ENCODE assay signal across 12 mouse cellular contexts in the genomic region with DNA sequence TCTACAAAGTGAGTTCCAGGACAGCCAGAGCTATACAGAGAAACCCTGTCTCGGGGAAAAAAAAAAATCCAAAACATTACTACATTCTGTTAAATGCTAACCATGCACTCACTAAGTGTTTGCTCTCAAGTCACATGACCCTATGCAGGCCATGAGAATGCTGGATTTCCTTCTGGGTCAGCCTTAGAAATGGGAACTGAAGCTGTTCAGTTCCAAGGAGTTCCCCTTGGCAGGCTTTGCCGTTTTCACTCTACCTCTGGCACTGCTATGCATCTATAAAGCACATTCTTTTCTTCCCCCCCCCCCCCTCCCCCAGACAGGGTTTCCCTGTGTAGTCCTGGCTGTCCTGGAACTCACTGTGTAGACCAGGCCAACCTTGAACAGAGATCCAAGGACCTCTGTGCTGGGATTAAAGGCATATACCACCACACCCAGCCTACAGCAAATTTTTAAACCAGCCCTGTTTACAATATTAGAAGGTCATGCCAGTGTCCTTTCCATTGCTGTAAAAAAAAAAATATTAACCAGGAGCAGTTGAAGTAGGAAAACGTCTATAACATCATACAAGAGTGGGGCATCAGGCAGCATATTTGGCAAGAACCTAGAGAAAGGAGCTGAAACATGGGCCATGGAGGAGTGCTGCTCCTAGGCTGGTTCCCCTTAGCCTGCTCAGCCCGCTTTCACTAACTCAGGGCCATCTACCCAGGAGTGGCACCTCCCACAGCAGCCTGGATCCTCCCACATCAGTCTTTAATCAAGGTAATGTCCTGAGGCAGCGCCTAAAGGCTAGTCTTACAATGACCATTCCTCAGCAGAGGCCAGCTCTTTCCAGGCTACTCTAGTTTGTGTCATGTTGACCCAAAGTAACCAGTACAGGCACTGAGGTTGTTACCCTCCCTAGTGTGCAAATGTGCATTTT. TPM values are rescaled to one million over a fixed set of nuclear protein-coding genes. Genes with fewer than 3 reads are reported as not detected.
DNase-seq lines count a peak whose midpoint lies in the region; ATAC-seq and TF ChIP-seq lines count a peak whose summit lies in the region.
"Had no signal": no experiment of that assay in that cellular context is flagged by ENCODE, and none has a peak within 500 bp of the region (broad histone marks: within the 10 kb centered on the region; RNA-seq: fewer than 3 reads in every experiment).

No protein-coding gene starts in this region.

- TF ChIP-seq EP300 in liver, postnatal 0 days (IDR thresholded peaks at IDR 0.05; ENCODE audit: low read depth) = no peak

- no peak overlapping the region for H3K4me3 ChIP-seq in kidney, embryonic 14.5 days (ENCODE audit: low read length)
- no peak overlapping the region for H3K4me3 ChIP-seq in kidney, embryonic 16.5 days (ENCODE audit: low read length)
- no peak overlapping the region for H3K4me3 ChIP-seq in liver, postnatal 0 days (ENCODE audit: low read depth, low read length)
- no peak overlapping the region for H3K4me3 ChIP-seq in hindbrain, embryonic 16.5 days (ENCODE audit: low read length)
- H3K4me3 ChIP-seq: erythroblast, embryonic 14.5 days; limb, embryonic 15.5 days had no signal

- no peak overlapping the region for H3K4me2 ChIP-seq in kidney, embryonic 14.5 days (replicated peaks; ENCODE audit: low read depth, low read length)
- no peak overlapping the region for H3K4me2 ChIP-seq in kidney, embryonic 16.5 days (replicated peaks; ENCODE audit: low read depth, low read length)
- H3K4me2 ChIP-seq in liver, postnatal 0 days (ENCODE audit: low read depth, low read length) = no peak overlapping the region
- no peak overlapping the region for H3K4me2 ChIP-seq in hindbrain, embryonic 16.5 days (ENCODE audit: low read length)
- H3K4me2 ChIP-seq: limb, embryonic 15.5 days had no signal

- no peak overlapping the region; the same call in 1 of the 2 replicates for H3K27ac ChIP-seq in kidney, embryonic 14.5 days (ENCODE audit: low read depth, low read length)
- peak overlapping the region; percentile 56 for H3K27ac ChIP-seq in kidney, embryonic 16.5 days (ENCODE audit: low read length)
- peak overlapping the region; percentile 46 for H3K27ac ChIP-seq in liver, postnatal 0 days (ENCODE audit: low read depth)
- H3K27ac ChIP-seq in hindbrain, embryonic 16.5 days (ENCODE audit: low read depth, low read length) = no peak overlapping the region
- H3K27ac ChIP-seq: hindbrain, postnatal 0 days; limb, embryonic 15.5 days had no signal

- ATAC-seq in kidney, embryonic 14.5 days (ENCODE audit: low FRiP score, low TSS enrichment) = no peak
- 0 out of 2 replicates have a peak, but pooled peaks have one; percentile 39 for ATAC-seq in common myeloid progenitor, adult 5-6 weeks (replicated peaks; ENCODE audit: low read depth, poor library complexity, severe bottlenecking)
- peak; percentile 52 for ATAC-seq in kidney, embryonic 16.5 days (ENCODE audit: low FRiP score, low TSS enrichment)
- ATAC-seq in liver, postnatal 0 days = peak; percentile 28
- ATAC-seq in hindbrain, embryonic 16.5 days = no peak; the same call in 1 of the 2 replicates
- ATAC-seq: hindbrain, postnatal 0 days had no signal

- 63% methylated on average over 5 of the region's 5 CpGs for WGBS in kidney, embryonic 14.5 days
- 53% methylated on average over 5 of the region's 5 CpGs for WGBS in kidney, embryonic 16.5 days
- 48% methylated on average over 5 of the region's 5 CpGs for WGBS in liver, postnatal 0 days (ENCODE audit: insufficient replicate concordance)
- 79% methylated on average over 5 of the region's 5 CpGs for WGBS in hindbrain, embryonic 16.5 days

- TF ChIP-seq CTCF in liver, postnatal 0 days (IDR thresholded peaks at IDR 0.05; ENCODE audit: low read depth) = no peak

- H3K9ac ChIP-seq in kidney, embryonic 14.5 days (ENCODE audit: low read depth, low read length) = no peak overlapping the region
- no peak overlapping the region for H3K9ac ChIP-seq in kidney, embryonic 16.5 days (replicated peaks; ENCODE audit: low read length)
- no peak overlapping the region for H3K9ac ChIP-seq in liver, postnatal 0 days (replicated peaks)
- no peak overlapping the region for H3K9ac ChIP-seq in hindbrain, embryonic 16.5 days (ENCODE audit: low read depth, low read length)
- H3K9ac ChIP-seq: limb, embryonic 15.5 days had no signal

- no peaks in the 10 kb centered on the region for H3K27me3 ChIP-seq in kidney, embryonic 14.5 days (ENCODE audit: control insufficient read depth, insufficient read depth, low read length)
- H3K27me3 ChIP-seq in kidney, embryonic 16.5 days (ENCODE audit: insufficient read depth, low read length) = no peaks in the 10 kb centered on the region
- no peaks in the 10 kb centered on the region for H3K27me3 ChIP-seq in liver, postnatal 0 days (ENCODE audit: insufficient read depth, low read length)
- H3K27me3 ChIP-seq in hindbrain, embryonic 16.5 days (replicated peaks; ENCODE audit: control insufficient read depth, insufficient read depth, low read length) = no peaks in the 10 kb centered on the region
- H3K27me3 ChIP-seq: limb, embryonic 15.5 days had no signal

- H3K9me3 ChIP-seq in kidney, embryonic 14.5 days (ENCODE audit: control insufficient read depth, low read length) = no peaks in the 10 kb centered on the region
- H3K9me3 ChIP-seq in kidney, embryonic 16.5 days (ENCODE audit: low read length) = no peaks in the 10 kb centered on the region
- no peaks in the 10 kb centered on the region for H3K9me3 ChIP-seq in liver, postnatal 0 days (ENCODE audit: low read length)
- H3K9me3 ChIP-seq in hindbrain, embryonic 16.5 days (ENCODE audit: control insufficient read depth, low read length) = no peaks in the 10 kb centered on the region
- H3K9me3 ChIP-seq: limb, embryonic 15.5 days had no signal

- H3K4me1 ChIP-seq in kidney, embryonic 14.5 days (ENCODE audit: control insufficient read depth, insufficient read depth, low read length) = 0 out of 2 replicates have a peak, but pooled peaks cover 5% of the 10 kb centered on the region
- H3K4me1 ChIP-seq in kidney, embryonic 16.5 days (ENCODE audit: insufficient read depth, low read length) = peaks cover 15% of the 10 kb centered on the region
- H3K4me1 ChIP-seq in liver, postnatal 0 days (ENCODE audit: insufficient read depth) = peaks cover 13% of the 10 kb centered on the region
- no peaks in the 10 kb centered on the region for H3K4me1 ChIP-seq in hindbrain, embryonic 16.5 days (ENCODE audit: control insufficient read depth, insufficient read depth, low read depth, low read length)
- H3K4me1 ChIP-seq: limb, embryonic 15.5 days had no signal

- no peaks in the 10 kb centered on the region for H3K36me3 ChIP-seq in kidney, embryonic 14.5 days (ENCODE audit: control insufficient read depth, insufficient read depth, low read length)
- no peaks in the 10 kb centered on the region for H3K36me3 ChIP-seq in kidney, embryonic 16.5 days (ENCODE audit: insufficient read depth, low read length)
- H3K36me3 ChIP-seq in liver, postnatal 0 days (replicated peaks; ENCODE audit: insufficient read depth, low read length) = no peaks in the 10 kb centered on the region
- no peaks in the 10 kb centered on the region; the same call in 1 of the 2 replicates for H3K36me3 ChIP-seq in hindbrain, embryonic 16.5 days (ENCODE audit: control insufficient read depth, insufficient read depth, low read length)
- H3K36me3 ChIP-seq: limb, embryonic 15.5 days had no signal

- DNase-seq in kidney, adult 11 months = peak; percentile 62
- DNase-seq in liver, postnatal 0 days = no peak
- DNase-seq in right cerebral cortex, postnatal 25 days = no peak
- DNase-seq in gastrocnemius, postnatal 25 days = no peak
- DNase-seq: thymus, postnatal 4 days had no signal

RNA-seq across cellular contexts. Expression of a gene that starts 31.0 kb away (rescaled TPM):
- polyA plus RNA-seq in kidney, embryonic 14.5 days (2014; fragmentation: Nextera tagmentation; extraction: Ambion mirVana) = 11.1 and 17.7 TPM in 2 replicates
- 14.8 and 15.9 TPM in 2 replicates for total RNA-seq in common myeloid progenitor, adult 5-6 weeks (2017)
- 15.3 and 16.8 TPM in 2 replicates for polyA plus RNA-seq in kidney, embryonic 16.5 days (2015; fragmentation: Nextera tagmentation; extraction: Ambion mirVana)
- 6.8 and 7.0 TPM in 2 replicates for polyA plus RNA-seq in liver, postnatal 0 days (2015; fragmentation: Nextera tagmentation; extraction: Ambion mirVana)
- total RNA-seq in gastrocnemius, postnatal 25 days (2021) = 1 to 10 TPM; 6.8 to 8.4 TPM
- polyA plus RNA-seq in hindbrain, embryonic 16.5 days (2015; fragmentation: Nextera tagmentation; extraction: Ambion mirVana) = 247 and 253 TPM in 2 replicates

RNA-seq across cellular contexts. Expression of a gene that starts 41.5 kb away (rescaled TPM):
- 73.4 and 88.8 TPM in 2 replicates for polyA plus RNA-seq in kidney, embryonic 14.5 days (2014; fragmentation: Nextera tagmentation; extraction: Ambion mirVana)
- 71.3 and 76.3 TPM in 2 replicates for total RNA-seq in common myeloid progenitor, adult 5-6 weeks (2017)
- polyA plus RNA-seq in kidney, embryonic 16.5 days (2015; fragmentation: Nextera tagmentation; extraction: Ambion mirVana) = 73.1 and 78.0 TPM in 2 replicates
- polyA plus RNA-seq in liver, postnatal 0 days (2015; fragmentation: Nextera tagmentation; extraction: Ambion mirVana) = 27.2 and 27.6 TPM in 2 replicates
- 10 to 100 TPM; 21.7 to 22.5 TPM for total RNA-seq in gastrocnemius, postnatal 25 days (2021)
- polyA plus RNA-seq in hindbrain, embryonic 16.5 days (2015; fragmentation: Nextera tagmentation; extraction: Ambion mirVana) = 47.6 and 48.3 TPM in 2 replicates

Comparison
In these comparisons a context has a peak if more than half of its experiments do, and no peak if none do; other contexts are left out.
1. ATAC-seq: peak in common myeloid progenitor, adult 5-6 weeks (single experiment), kidney, embryonic 16.5 days (single experiment) and liver, postnatal 0 days (single experiment); none in kidney, embryonic 14.5 days (single experiment) and hindbrain, embryonic 16.5 days (single experiment).
2. H3K27ac ChIP-seq: peak in kidney, embryonic 16.5 days (single experiment) and liver, postnatal 0 days (single experiment); none in kidney, embryonic 14.5 days (single experiment) and hindbrain, embryonic 16.5 days (single experiment).
3. RNA of a gene that starts 31.0 kb away (polyA plus RNA-seq): 247 to 253 TPM in hindbrain, embryonic 16.5 days; 11.1 to 17.7 TPM in kidney, embryonic 14.5 days, 15.3 to 16.8 TPM in kidney, embryonic 16.5 days and 6.8 to 7.0 TPM in liver, postnatal 0 days; every median in the first group is over 10 times any median in the second.